In genomic region chr11:117204606-117205005, GRCm38 (mm10) we compare ENCODE assay signal across 18 mouse cellular contexts. TPM values are rescaled to one million over a fixed set of nuclear protein-coding genes. Genes with fewer than 3 reads are reported as not detected.
A peak's percentile ranks its signal among the peaks of the same experiment; 100 is the strongest.
DNase-seq lines count a peak whose midpoint lies in the region; ATAC-seq lines count a peak whose summit lies in the region.
"Had no signal": no experiment of that assay in that cellular context is flagged by ENCODE, and none has a peak within 500 bp of the region (broad histone marks: within the 10 kb centered on the region; RNA-seq: fewer than 3 reads in every experiment).

No protein-coding gene starts in this region.

- no peaks in the 10 kb centered on the region for H3K36me3 ChIP-seq in liver, embryonic 16.5 days (ENCODE audit: control insufficient read depth, insufficient read depth)
- H3K36me3 ChIP-seq in heart, embryonic 12.5 days: no peaks in the 10 kb centered on the region
- H3K36me3 ChIP-seq: forebrain, embryonic 10.5 days; heart, embryonic 13.5 days; midbrain, embryonic 13.5 days had no signal

- 58% methylated on average over 8 of the region's 8 CpGs for WGBS in liver, embryonic 16.5 days (ENCODE audit: insufficient replicate concordance)
- 59% methylated on average over 8 of the region's 8 CpGs for WGBS in heart, embryonic 12.5 days

- no peaks in the 10 kb centered on the region for H3K9me3 ChIP-seq in liver, embryonic 16.5 days (replicated peaks; ENCODE audit: control insufficient read depth, low read length)
- no peaks in the 10 kb centered on the region for H3K9me3 ChIP-seq in heart, embryonic 12.5 days (replicated peaks)
- H3K9me3 ChIP-seq: forebrain, embryonic 10.5 days; heart, embryonic 13.5 days; midbrain, embryonic 13.5 days had no signal

- peaks cover 12% of the 10 kb centered on the region for H3K27me3 ChIP-seq in liver, embryonic 16.5 days (ENCODE audit: control insufficient read depth, insufficient read depth, low read depth, low read length)
- peaks cover 42% of the 10 kb centered on the region for H3K27me3 ChIP-seq in heart, embryonic 12.5 days (replicated peaks)

- intact Hi-C loops in left cerebral cortex, postnatal 10 days (cut with DNase I): no loop called here

- peak; percentile 30 for DNase-seq in adrenal gland, postnatal 14 days
- no peak for DNase-seq in adrenal gland, adult 18-20 months (ENCODE audit: low spot score in 2 of 2)
- peak; percentile 81 to 83 for DNase-seq in kidney, postnatal 36 days
- DNase-seq in left cerebral cortex, postnatal 10 days (ENCODE audit: extremely low spot score in 1 of 2, low spot score in 2 of 2): no peak
- DNase-seq: cerebellum, adult 2 months; embryo, embryonic 11 days; left cerebral cortex, postnatal 4 days; spleen, adult 18-20 months; thymus, adult 18-20 months had no signal

- H3K4me2 ChIP-seq in liver, embryonic 16.5 days (ENCODE audit: low read depth, low read length): peak overlapping the region; percentile 42
- H3K4me2 ChIP-seq in heart, embryonic 12.5 days: no peak overlapping the region
- H3K4me2 ChIP-seq: heart, embryonic 13.5 days; midbrain, embryonic 13.5 days had no signal

- no peak overlapping the region; the same call in 1 of the 2 replicates for H3K9ac ChIP-seq in liver, embryonic 16.5 days (ENCODE audit: low read depth, low read length)
- H3K9ac ChIP-seq in heart, embryonic 12.5 days: no peak overlapping the region
- H3K9ac ChIP-seq: midbrain, embryonic 13.5 days had no signal

- H3K4me1 ChIP-seq in brown adipose tissue, adult 24 weeks (ENCODE audit: control insufficient read depth, insufficient read depth, insufficient read length, low read length): peaks cover 15% of the 10 kb centered on the region
- peaks cover 15% of the 10 kb centered on the region for H3K4me1 ChIP-seq in liver, embryonic 16.5 days (ENCODE audit: control insufficient read depth, low read depth, low read length)
- H3K4me1 ChIP-seq in heart, embryonic 12.5 days (replicated peaks): peaks cover 41% of the 10 kb centered on the region

- peak overlapping the region; percentile 10; the same call in 1 of the 2 replicates for H3K27ac ChIP-seq in brown adipose tissue, adult 24 weeks (replicated peaks; ENCODE audit: low read depth, low read length)
- H3K27ac ChIP-seq in liver, embryonic 16.5 days (ENCODE audit: low read length): peak overlapping the region; percentile 81
- H3K27ac ChIP-seq in heart, embryonic 12.5 days (ENCODE audit: poor library complexity, severe bottlenecking): no peak overlapping the region
- H3K27ac ChIP-seq: forebrain, embryonic 10.5 days; heart, embryonic 13.5 days; layer of hippocampus, adult 2 months; midbrain, embryonic 13.5 days had no signal

- H3K4me3 ChIP-seq in brown adipose tissue, adult 24 weeks (ENCODE audit: insufficient read depth, low read depth, low read length): no peak overlapping the region
- H3K4me3 ChIP-seq in liver, embryonic 16.5 days (ENCODE audit: low read depth, low read length): 0 out of 2 replicates have a peak overlapping the region, but pooled peaks have one; percentile 4
- no peak overlapping the region for H3K4me3 ChIP-seq in heart, embryonic 12.5 days
- H3K4me3 ChIP-seq: forebrain, embryonic 10.5 days; heart, embryonic 13.5 days; layer of hippocampus, adult 2 months; midbrain, embryonic 13.5 days had no signal

- ATAC-seq in liver, embryonic 16.5 days (ENCODE audit: low read depth): peak; percentile 83
- ATAC-seq in granulocyte monocyte progenitor cell, adult 5-6 weeks (replicated peaks; ENCODE audit: poor library complexity, severe bottlenecking): no peak
- no peak; the same call in 1 of the 2 replicates for ATAC-seq in heart, embryonic 12.5 days (ENCODE audit: insufficient number of reproducible peaks, low FRiP score)
- ATAC-seq: hindbrain, embryonic 16.5 days; midbrain, embryonic 13.5 days had no signal

RNA-seq across cellular contexts. Expression of gene Sept9, which starts 5.1 kb away (rescaled TPM):
- total RNA-seq in adrenal gland, postnatal 14 days (2021): 115 and 133 TPM in 2 replicates
- total RNA-seq in adrenal gland, adult 18-20 months (2021): 100 to 1,000 TPM; 107 to 123 TPM
- 65.5 and 118 TPM in 2 replicates for polyA plus RNA-seq in brown adipose tissue, adult 24 weeks (2012; ENCODE audit: insufficient read depth, insufficient read length, missing spikeins)
- 39.1 and 40.8 TPM in 2 replicates for polyA plus RNA-seq in liver, embryonic 16.5 days (2015; fragmentation: Nextera tagmentation; extraction: Ambion mirVana)
- 139 and 145 TPM in 2 replicates for total RNA-seq in granulocyte monocyte progenitor cell, adult 5-6 weeks (2014; fragmentation: Nextera tagmentation)
- total RNA-seq in granulocyte monocyte progenitor cell, adult 5-6 weeks (2017): 124 and 141 TPM in 2 replicates
- polyA plus RNA-seq in heart, embryonic 12.5 days (2016; fragmentation: Nextera tagmentation; extraction: Ambion mirVana): 102 and 103 TPM in 2 replicates
- 10 to 100 TPM; 65.0 to 69.0 TPM for total RNA-seq in left cerebral cortex, postnatal 10 days (2021)

Comparison
In these comparisons a context has a peak if more than half of its experiments do, and no peak if none do; other contexts are left out.
1. DNase-seq: peak in adrenal gland, postnatal 14 days (single experiment) and kidney, postnatal 36 days (2 of 2); none in adrenal gland, adult 18-20 months (0 of 2) and left cerebral cortex, postnatal 10 days (0 of 2).